Mouse (Mus musculus) adrenal gland (tissue): ENCODE data around the gene Acsbg1.

Experiments
- intact Hi-C: fragments of 180-260 bp; cut with DNase I; formaldehyde crosslinking; loops from one replicate; pipeline ENCODE4 v1.15.1; 2025
- microRNA-seq, 2 experiments: library from miRNA; unstranded; fragments of <30 nt; microRNA quantifications; one replicate each; pipeline ENCODE4; 2019

Gene Acsbg1

GRCm38 (mm10) chr9:54558731-54559130 is 102.9 kb downstream of the Acsbg1 start:
- intact Hi-C loops = no loop called here

- intact Hi-C loops = no loop called here
Observed at GRCm38 (mm10) chr9:54555044-54555443, 106.6 kb downstream of the Acsbg1 start.

Small RNA genes within 50 kb of the gene (microRNA-seq; reads per million reads assigned to microRNA genes)
- 0 to 0.11 reads per million in 2 experiments for gene Mir5710
